Mouse (Mus musculus): ENCODE measurements around the gene Olfr8.
"Not testable (repeated sequence)": the region's sequence is repeated elsewhere in the genome, so short reads cannot be mapped to it uniquely, and the experiment has no call there.

Olfr8 gene

DNA sequence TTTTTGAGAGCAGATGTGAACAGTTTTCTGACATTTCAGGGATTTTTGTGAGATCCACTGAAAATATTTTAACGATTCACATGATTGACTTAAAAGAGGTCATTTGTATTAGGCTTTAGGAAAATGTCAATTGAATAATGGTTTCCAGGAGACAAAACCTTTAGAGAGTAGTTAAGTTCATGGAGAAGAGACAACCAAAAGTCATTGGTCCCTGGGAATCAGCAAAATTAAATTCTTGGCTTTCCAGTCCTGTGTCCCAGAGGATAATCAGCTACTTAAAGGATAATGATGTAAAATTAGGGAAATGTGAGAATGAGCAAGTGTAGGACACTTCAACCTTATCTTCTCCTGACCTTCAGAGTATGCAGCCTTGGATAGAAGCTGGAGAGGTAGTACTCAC lies at the start of gene Olfr8:
TSS of gene Olfr8 (plus strand) at position 301 of the 400 bp plus-strand sequence.
- DNase-seq (ENCODE audit: low spot score in 2 of 2), result not testable (repeated sequence)

DNA sequence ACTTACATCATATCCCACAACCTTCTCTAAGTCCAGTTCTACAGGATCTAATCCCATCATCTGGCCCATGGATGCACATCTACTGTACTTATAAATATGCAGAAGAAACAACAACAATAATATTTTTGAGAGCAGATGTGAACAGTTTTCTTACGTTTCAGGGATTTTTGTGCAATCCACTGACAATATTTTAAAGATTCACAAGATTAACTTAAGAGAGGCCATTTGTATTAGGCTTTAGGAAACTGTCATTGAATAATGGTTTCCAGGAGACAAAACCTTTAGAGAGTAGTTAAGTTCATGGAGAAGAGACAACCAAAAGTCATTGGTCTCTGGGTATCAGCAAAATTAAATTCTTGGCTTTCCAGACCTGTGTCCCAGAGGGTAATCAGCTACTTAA lies 37.6 kb upstream of the Olfr8 start, which contains the start of gene Olfr1354:
TSS of gene Olfr1354 (plus strand) at position 301 of the 400 bp plus-strand sequence.
- DNase-seq (ENCODE audit: low spot score in 2 of 2), result not testable (repeated sequence)

- not testable (repeated sequence) for DNase-seq (ENCODE audit: low spot score in 2 of 2)
Measured at GRCm38 (mm10) chr10:78963009-78963408, 12.6 kb downstream of the Olfr8 start, which contains the start of gene Olfr1353. TSS of gene Olfr1353 (plus strand) at chr10:78963309.

GRCm38 (mm10) chr10:78980750-78981149 lies 30.3 kb downstream of the Olfr8 start, which contains the start of gene Olfr1352:
TSS of gene Olfr1352 (plus strand) at chr10:78981050.
- DNase-seq (ENCODE audit: low spot score in 2 of 2), result no peak
